Mouse (Mus musculus): ENCODE results near the gene Cyp2a5.
"Not testable (repeated sequence)": the region's sequence is repeated elsewhere in the genome, so short reads cannot be mapped to it uniquely, and the experiment has no call there.

The Cyp2a5 gene

GRCm38 (mm10) chr7:26835059-26835458 lies at the start of gene Cyp2a5:
Gene Cyp2a5 (plus strand): TSS chr7:26835305.
- not testable (repeated sequence) for DNase-seq (ENCODE audit: low read depth, low spot score)

- DNase-seq (ENCODE audit: low read depth, low spot score), result not testable (repeated sequence)
Measured at GRCm38 (mm10) chr7:26786013-26786412, 49.1 kb upstream of the Cyp2a5 start.

- no peak for DNase-seq (ENCODE audit: low read depth, low spot score)
Measured at GRCm38 (mm10) chr7:26789984-26790383, 45.1 kb upstream of the Cyp2a5 start.

GRCm38 (mm10) chr7:26800104-26800503 lies 35.0 kb upstream of the Cyp2a5 start:
- DNase-seq (ENCODE audit: low read depth, low spot score), result no peak

GRCm38 (mm10) chr7:26800996-26801395 lies 34.1 kb upstream of the Cyp2a5 start:
- DNase-seq (ENCODE audit: low read depth, low spot score), result no peak

- no peak for DNase-seq (ENCODE audit: low read depth, low spot score)
Measured at GRCm38 (mm10) chr7:26808592-26808991, 26.5 kb upstream of the Cyp2a5 start, which contains the start of gene Cyp2g1. Gene Cyp2g1 (plus strand): TSS chr7:26808892.

- DNase-seq (ENCODE audit: low read depth, low spot score), result not testable (repeated sequence)
Measured at GRCm38 (mm10) chr7:26831556-26832292, 3.4 kb upstream of the Cyp2a5 start.

- DNase-seq (ENCODE audit: low read depth, low spot score), result not testable (repeated sequence)
Measured at GRCm38 (mm10) chr7:26832668-26833067, 2.4 kb upstream of the Cyp2a5 start.

- DNase-seq (ENCODE audit: low read depth, low spot score), result not testable (repeated sequence)
Measured at GRCm38 (mm10) chr7:26843400-26843799, 8.3 kb downstream of the Cyp2a5 start.

GRCm38 (mm10) chr7:26850063-26850462 lies 15.0 kb downstream of the Cyp2a5 start:
- not testable (repeated sequence) for DNase-seq (ENCODE audit: low read depth, low spot score)

- not testable (repeated sequence) for DNase-seq (ENCODE audit: low read depth, low spot score)
Measured at GRCm38 (mm10) chr7:26878581-26878980, 43.5 kb downstream of the Cyp2a5 start.

GRCm38 (mm10) chr7:26880600-26880999 lies 45.5 kb downstream of the Cyp2a5 start:
- DNase-seq (ENCODE audit: low read depth, low spot score), result not testable (repeated sequence)
